Mouse (Mus musculus) ovary, adult 18-20 months (tissue): ENCODE data around the gene Nipsnap3b.

Experiments
- DNase-seq: peaks from one replicate; pipeline ENCODE4 v3.0.0; 2022; ENCODE audit warnings: low spot score, mixed read lengths

Gene Nipsnap3b

GRCm38 (mm10) chr4:53011732-53012361 lies at the start of gene Nipsnap3b:
TSS of gene Nipsnap3b (plus strand) at chr4:53011880.
- peak; percentile 93 for DNase-seq

- no peak for DNase-seq
These were observed 47.4 kb upstream of the Nipsnap3b start, which contains the start of gene Olfr270 for GRCm38 (mm10) chr4:52964247-52964646. TSS of gene Olfr270 (plus strand) at chr4:52964547.

GRCm38 (mm10) chr4:52985216-52985615 lies 26.5 kb upstream of the Nipsnap3b start:
- no peak for DNase-seq

GRCm38 (mm10) chr4:52986266-52986665 lies 25.4 kb upstream of the Nipsnap3b start:
- DNase-seq, result no peak

DNA sequence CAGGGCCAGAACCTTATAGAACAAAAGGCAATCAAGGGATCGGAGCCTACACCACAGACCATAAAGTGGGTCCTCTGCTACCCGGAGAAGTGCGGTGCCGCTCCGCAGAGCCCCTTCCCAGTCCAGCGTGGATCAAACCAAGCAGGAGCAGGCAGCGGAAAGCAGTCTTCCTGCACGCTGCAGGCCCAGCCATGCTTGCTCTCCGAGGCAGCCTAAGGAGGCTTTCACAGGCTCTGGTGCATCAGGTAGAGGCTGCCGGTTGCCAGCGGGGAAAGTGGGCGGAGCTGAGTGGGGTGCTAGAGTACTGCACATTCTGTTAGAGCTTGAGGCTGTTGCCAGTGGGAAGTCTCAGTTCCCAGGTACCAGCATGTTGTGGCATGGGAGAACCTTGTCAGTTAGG lies 22.4 kb upstream of the Nipsnap3b start, which contains the start of gene Nipsnap3a:
Gene Nipsnap3a (plus strand): TSS at position 25 of the 400 bp plus-strand sequence.
- no peak for DNase-seq

GRCm38 (mm10) chr4:52999449-52999848 lies 12.2 kb upstream of the Nipsnap3b start:
- DNase-seq, result no peak

- DNase-seq, result no peak
These were observed 11.5 kb upstream of the Nipsnap3b start for GRCm38 (mm10) chr4:53000154-53000553.

GRCm38 (mm10) chr4:53009183-53009582 lies 2.5 kb upstream of the Nipsnap3b start:
- no peak for DNase-seq

GRCm38 (mm10) chr4:53009871-53010270 lies 1.8 kb upstream of the Nipsnap3b start:
- no peak for DNase-seq

DNA sequence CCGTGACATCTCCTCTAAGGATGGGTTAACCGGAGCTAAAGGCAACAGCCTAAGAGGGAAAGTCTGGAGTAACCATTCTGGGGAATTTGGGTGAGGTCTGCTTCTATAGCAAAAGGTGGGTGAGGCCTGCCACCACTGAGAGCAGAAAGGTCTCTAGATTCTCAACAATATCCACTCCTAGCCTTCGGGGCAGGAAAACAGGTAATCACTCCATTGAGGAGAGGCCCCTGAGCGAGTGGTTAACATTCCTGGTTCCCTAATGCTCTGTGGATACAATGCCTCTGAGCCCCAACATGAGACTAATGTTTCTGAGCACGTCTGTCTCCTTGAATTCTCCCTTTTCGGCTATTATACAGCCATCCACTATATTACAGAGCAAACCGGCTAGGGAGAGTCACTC lies 2.7 kb downstream of the Nipsnap3b start:
- DNase-seq, result no peak

DNA sequence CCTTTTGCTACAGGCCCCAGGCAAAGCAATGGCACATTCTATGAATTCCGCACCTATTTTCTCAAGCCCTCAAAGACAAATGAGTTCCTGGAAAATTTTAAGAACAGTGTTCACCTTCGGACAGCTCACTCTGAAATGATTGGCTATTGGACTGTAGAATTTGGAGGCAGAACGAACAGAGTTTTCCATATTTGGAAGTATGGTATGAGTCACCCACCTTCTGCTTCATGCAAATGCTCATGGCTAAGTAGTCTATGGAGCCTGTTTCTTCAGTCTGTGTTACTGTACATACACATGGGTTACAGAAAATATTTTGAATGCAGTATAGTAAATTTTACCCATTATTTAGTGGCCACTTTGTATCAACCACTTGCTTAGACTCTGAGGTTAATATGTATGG lies 3.3 kb downstream of the Nipsnap3b start:
- DNase-seq, result no peak

DNA sequence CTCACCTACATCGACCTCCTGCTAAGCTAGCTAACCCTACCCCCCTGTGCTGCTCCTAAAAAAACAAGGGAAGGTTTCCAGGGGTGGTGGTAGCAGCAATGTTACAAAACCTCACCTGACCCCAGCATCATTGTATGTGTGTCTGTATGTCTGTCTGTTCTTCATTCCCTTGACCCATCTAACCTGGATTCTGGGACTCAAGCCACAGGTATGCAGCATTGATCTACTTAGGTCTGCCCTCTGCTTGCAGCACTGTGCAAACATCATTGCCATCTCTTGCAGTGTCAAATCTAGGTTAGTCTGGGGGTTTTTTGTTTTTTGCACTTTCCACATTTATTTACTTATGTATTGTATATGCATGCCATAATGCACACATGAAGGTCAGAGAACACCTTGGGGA lies 6.7 kb downstream of the Nipsnap3b start:
- no peak for DNase-seq

- DNase-seq, result peak; percentile 18
These were observed 11.7 kb downstream of the Nipsnap3b start for GRCm38 (mm10) chr4:53023189-53023925.

GRCm38 (mm10) chr4:53024397-53024796 lies 12.7 kb downstream of the Nipsnap3b start:
- no peak for DNase-seq

- no peak for DNase-seq
These were observed 16.1 kb downstream of the Nipsnap3b start for GRCm38 (mm10) chr4:53027811-53028210.

- no peak for DNase-seq
These were observed 18.8 kb downstream of the Nipsnap3b start for GRCm38 (mm10) chr4:53030326-53030948.

- no peak for DNase-seq
These were observed 32.1 kb downstream of the Nipsnap3b start for GRCm38 (mm10) chr4:53043819-53044218.

- no peak for DNase-seq
These were observed 34.1 kb downstream of the Nipsnap3b start for GRCm38 (mm10) chr4:53045807-53046206.

DNA sequence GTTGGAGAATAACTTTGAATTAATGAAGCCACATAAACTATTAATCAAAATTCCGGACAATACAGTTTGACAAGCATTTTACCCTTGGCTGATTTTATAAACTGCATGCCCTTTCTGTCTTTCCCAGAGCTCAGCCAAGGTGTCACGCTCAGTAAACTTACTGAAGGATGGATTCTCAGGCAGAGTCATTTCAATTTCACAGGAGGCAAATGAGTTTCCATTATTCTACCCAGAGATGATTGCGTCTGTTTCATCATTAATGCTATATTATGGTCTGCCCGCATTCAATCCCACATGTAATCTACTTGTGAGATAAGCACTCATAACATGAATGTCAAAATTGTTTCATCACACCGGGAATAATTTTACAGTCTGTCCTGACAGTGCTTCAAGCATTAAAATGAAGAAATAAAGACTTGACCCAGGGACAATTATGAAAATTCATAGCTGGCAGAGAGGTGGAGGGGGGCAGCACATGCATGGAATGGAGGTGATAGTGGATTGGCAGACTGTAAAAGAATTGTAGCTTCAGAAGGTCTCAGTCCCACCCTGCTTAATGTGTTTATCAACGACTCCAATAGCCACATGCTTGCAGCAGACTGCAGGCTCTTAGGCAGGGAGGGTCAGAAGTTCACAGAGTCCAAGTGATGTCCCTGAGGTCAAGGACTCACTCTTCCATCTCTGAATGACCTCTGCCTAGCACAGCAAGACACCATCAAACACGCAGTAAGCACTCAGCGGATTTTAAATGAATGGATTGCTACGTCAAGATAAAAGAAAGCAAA lies 34.8 kb downstream of the Nipsnap3b start:
- no peak for DNase-seq

DNA sequence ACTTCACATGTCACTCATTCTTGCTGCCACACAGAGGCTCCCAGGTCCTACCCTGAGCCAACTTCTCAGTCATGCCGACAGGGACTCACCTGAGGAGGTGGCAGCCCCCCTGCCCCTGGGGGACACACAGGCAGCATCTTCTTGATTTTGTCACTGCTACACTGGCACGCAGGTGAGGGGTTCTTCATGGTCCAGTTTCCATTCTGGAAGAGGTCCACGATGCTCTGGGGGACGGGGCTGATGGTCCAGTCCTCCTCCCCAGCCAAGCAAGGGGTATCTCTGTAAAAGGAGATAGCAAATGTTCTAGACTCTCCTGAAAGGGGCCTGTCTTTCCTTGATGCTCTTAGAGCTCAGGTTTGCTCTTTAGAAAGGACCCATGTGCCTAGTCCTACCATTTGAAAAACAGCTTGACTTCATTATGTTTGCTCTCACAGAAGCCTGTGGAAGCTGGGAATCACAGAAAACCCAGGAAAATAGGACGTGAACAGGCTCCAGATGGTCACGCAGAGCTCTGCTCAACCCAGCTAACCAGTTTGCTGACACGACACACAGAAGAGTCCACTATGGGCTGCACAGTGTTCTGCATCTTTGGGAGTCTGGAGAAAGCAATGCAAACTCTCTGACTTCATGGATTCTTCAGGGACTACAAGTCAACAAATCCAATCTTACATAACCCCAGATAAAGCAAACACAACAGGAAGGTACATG lies 50.8 kb downstream of the Nipsnap3b start:
- no peak for DNase-seq
